Mouse (Mus musculus): ENCODE results near the gene Prkab1.

GRCm38 (mm10) chr5:116013821-116014220 is 10.5 kb downstream of the Prkab1 start:
- TF ChIP-seq CTCF (IDR thresholded peaks at IDR 0.05; ENCODE audit: low read depth, low read length): no peak
- TF ChIP-seq TAL1 (conservative IDR thresholded peaks at IDR 0.05; ENCODE audit: low read depth, low read length): no peak
